Mouse (Mus musculus) embryo, embryonic 10 days (tissue): Measurements from ENCODE around the gene Hlcs.
A peak's percentile ranks its signal among the peaks of the same experiment; 100 is the strongest.

Experiments
- DNase-seq: peaks from one replicate; pipeline ENCODE4 v3.0.0-alpha.2; 2015; ENCODE audit warnings: low spot score

Hlcs gene

DNA sequence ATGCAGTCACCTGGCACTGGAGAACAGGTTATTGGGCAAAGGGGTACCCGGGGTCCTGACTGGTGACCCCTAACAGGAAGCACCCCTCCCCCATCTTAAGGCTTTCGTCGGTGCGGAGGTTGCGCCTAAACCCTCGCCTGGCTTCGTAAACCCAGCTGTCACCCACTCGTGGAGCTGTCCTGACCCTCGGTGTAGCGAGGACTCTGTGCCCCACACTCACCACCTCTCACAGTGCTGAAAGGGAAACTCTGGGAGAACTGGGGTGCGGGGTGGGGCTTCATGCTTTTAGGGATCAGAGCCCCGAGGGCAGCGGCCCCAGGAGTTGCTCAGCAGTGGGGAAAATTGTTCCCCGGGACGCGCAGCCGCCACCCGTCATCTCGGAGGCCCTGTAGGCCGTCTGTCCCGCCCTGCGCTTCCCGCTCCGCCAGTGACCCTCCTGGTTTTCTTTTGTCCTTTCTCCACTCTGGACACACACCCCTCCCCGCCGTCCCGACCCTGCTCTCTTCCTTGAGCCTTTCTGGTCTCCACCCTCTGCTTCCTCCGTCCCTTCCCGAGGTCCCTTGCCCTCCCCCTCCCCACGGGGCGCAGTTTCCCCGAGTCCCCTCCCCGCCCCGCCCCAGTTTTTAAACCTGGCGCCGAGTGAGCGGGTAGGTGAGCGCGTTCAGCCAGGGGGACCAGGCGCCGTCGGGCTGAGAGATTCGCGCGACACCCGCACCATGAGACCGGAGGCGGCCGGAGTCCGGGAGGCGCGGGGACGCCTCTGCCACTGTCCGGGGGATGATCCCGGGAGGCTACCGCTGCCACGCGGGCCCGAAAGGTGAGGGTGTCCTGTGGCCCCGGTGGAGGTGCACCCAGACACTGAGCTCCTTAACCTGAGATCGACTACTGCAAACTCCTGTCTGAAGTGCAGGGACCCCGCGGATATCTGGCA is 14.7 kb upstream of the Hlcs start, which contains the start of gene Ripply3:
Gene Ripply3, plus strand, starts transcription at position 640 of the 931 bp plus-strand sequence.
- DNase-seq = peak; percentile 65

DNA sequence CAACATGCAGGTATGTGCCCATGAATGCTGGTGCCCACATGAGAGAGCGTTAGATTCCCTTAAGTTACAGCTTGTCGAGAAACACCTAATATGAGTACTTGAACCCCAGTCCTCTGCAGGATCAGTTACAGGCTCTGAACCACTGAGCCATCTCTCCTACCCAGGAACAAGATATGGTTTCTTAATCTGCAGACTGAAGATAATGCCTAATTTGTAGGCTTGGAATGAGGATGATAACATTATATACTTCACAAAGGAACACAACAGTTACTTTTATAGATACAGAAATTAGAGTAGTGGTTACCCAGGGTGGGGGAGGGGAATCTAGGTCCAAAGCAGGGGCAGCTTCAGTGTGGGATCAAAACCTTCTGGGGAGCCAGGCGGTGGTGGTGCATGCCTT is 12.6 kb upstream of the Hlcs start:
- no peak for DNase-seq

DNA sequence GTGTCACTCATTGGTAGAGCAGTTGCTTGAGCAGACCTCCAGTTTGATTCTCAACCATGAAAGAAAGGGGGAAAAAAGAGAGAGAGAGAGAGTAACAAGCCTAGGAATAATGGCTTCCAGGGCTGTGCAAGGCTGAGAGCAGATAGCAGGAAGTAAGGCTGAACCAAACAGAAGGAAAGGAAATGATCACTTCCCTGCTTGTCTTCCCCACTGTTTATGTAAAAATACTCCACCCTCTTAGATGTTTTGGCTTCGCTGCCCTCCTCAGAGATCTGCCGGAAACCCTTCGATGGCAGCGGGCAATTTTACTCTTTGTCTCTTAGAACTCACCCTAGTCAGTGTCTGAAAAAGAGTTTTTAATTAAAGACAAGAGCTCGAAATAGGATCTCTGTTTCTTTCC is 10.3 kb upstream of the Hlcs start:
- no peak for DNase-seq

DNA sequence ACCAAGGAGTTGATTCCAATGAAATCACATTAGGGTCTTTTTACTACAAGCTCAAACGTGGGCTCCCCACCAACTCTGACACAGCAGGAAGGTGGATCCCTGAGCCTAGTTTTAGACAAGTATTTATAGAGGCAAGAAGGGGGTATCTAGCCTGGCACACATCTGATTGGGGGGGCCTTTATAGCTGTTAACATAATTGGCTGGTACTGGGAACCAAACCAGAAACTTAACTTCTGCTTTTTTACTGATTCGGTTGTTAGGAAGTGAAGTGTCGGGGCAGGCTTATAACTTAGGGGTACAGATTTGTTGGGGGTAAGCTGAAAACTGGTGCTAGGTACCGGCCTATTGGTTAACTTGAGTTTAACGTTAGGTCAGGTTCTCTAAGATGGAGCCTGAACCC is 6.9 kb upstream of the Hlcs start:
- no peak for DNase-seq

DNA sequence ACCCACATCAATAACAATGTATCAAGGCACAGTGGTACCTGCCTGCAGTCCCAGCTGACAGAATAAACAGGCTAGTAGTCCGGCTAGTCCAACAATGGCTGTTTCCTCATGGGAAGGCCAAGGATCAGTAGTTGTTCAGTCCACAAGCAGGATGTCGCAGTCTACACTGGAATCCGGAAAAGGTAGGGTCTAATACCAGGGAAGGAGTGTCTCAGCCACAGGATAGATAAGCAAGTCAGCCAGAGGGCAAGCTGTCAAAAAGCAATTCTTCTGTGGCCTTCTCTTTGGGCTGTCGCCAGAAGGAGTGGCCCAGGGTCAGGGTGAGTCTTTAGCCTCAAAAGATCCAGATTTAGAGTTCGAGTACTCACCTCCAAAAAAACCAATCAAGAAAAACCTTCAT is 4.4 kb upstream of the Hlcs start:
- DNase-seq = no peak

DNA sequence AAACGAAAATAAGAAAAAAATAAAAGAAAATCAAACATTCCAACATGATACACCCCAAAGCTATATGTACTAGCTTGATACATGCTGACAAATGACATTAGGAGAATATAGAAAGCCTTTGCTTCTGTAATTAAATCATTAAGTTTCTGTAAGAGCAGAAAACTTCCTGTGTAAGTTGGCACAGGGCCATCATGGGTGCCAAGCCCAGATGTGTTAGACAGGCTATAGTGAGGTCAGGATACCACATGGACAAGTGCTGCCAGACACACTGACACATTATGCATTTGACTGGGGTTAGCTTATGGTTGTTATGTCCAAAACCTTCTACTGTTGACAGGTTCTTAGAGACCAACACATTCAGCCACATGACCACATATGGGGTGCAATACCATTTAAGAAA is 1.8 kb upstream of the Hlcs start:
- DNase-seq = no peak

DNA sequence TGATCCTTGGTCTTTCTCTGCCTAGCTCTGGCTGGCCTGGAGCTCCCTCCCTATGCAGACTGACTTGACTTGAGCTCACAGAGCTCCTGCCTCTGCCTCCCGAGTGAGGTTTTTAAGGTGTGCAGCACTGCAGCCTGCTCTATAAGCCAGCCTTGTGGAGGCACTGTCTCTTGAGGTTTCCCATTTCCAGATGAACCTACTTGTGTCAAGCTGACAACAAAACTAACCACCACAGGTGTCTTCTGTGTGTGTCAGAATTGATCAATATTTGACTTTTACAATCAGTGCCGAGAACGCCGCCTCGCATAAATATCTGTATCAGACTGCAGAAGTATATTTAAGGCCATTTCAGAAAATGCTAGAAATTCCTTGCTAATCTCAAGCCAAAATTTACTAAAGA is 1.3 kb upstream of the Hlcs start:
- no peak for DNase-seq

- peak; percentile 92 for DNase-seq
Measured at GRCm38 (mm10) chr16:94312663-94313228, 625 bp downstream of the Hlcs start.

DNA sequence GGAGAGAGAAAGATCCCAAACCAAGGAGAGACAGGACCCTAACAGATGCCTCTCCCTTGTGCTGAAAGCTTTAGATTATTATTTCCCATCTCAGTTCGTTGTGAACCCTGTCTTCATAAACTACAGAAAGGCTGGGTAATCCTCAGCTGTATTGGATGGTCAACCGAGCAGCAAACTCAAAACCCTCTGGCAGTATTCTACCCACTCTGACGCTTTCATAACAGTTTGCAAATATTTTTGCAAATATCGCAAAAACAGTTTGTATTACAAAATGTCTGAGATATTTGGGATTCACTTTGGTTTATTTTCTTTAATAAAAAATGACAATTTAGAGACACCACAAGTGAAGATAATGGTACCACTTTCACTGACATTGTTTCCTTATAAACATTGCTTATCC is 1.4 kb downstream of the Hlcs start:
- DNase-seq = no peak

GRCm38 (mm10) chr16:94311416-94311815 is 2.0 kb downstream of the Hlcs start:
- DNase-seq = no peak

DNA sequence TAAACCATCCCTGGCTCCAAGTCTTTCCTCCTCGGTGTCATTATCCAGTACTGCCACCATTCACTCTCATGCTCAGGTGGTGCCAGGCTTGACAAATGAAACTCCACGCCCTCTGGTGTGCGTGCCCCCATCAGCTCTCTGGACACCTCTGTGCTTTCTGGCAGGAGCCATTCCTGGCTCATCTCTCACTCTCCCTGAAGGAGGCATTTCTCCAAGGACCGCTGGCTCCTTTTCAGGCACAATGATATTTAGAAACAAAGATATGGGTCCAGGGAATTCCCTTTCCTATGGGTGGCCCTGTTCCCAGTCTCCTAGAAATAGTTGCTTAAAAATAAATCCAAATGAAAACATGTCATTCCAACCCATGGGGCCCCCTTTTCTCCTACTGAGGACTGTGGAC is 4.3 kb downstream of the Hlcs start:
- DNase-seq = no peak

GRCm38 (mm10) chr16:94307942-94308341 is 5.4 kb downstream of the Hlcs start:
- peak; percentile 73 for DNase-seq

GRCm38 (mm10) chr16:94307526-94307925 is 5.8 kb downstream of the Hlcs start:
- no peak for DNase-seq

GRCm38 (mm10) chr16:94303203-94303535 is 10.2 kb downstream of the Hlcs start:
- DNase-seq = no peak

GRCm38 (mm10) chr16:94302274-94303202 is 10.8 kb downstream of the Hlcs start:
- peak; percentile 49 for DNase-seq

GRCm38 (mm10) chr16:94301696-94302095 is 11.7 kb downstream of the Hlcs start:
- DNase-seq = no peak

GRCm38 (mm10) chr16:94301194-94301593 is 12.2 kb downstream of the Hlcs start:
- DNase-seq = no peak

- no peak for DNase-seq
Measured at GRCm38 (mm10) chr16:94299210-94299609, 14.2 kb downstream of the Hlcs start.

GRCm38 (mm10) chr16:94298081-94298480 is 15.3 kb downstream of the Hlcs start:
- no peak for DNase-seq

- no peak for DNase-seq
Measured at GRCm38 (mm10) chr16:94291141-94291540, 22.2 kb downstream of the Hlcs start.

- DNase-seq = peak; percentile 88
Measured at GRCm38 (mm10) chr16:94290073-94290999, 23.0 kb downstream of the Hlcs start.
